Mouse (Mus musculus) CD8-positive naive resting alpha-beta T cell, adult 2 months (primary cell): Measurements from ENCODE around the gene Cacna1s.

Source experiments
- DNase-seq, 2 experiments: peaks; one replicate each; pipeline ENCODE4 v3.0.0; 2022; ENCODE audit warnings: low read depth in 2 of 2, low spot score in 2 of 2

Cacna1s gene

GRCm38 (mm10) chr1:136052547-136052946, at the start of gene Cacna1s:
Gene Cacna1s (plus strand): TSS chr1:136052750.
- no peak for DNase-seq

- no peak for DNase-seq
These were observed 46.2 kb upstream of the Cacna1s start, which contains the start of gene Igfn1 for GRCm38 (mm10) chr1:136006292-136006748. Gene Igfn1 (minus strand): TSS chr1:136006342.

- DNase-seq: no peak
These were observed 45.1 kb upstream of the Cacna1s start, which contains the start of gene Tmem9 for GRCm38 (mm10) chr1:136007211-136008158. Gene Tmem9 (plus strand): TSS chr1:136008150.

GRCm38 (mm10) chr1:136008159-136008533, 44.4 kb upstream of the Cacna1s start:
- DNase-seq: no peak

GRCm38 (mm10) chr1:136010247-136010646, 42.3 kb upstream of the Cacna1s start:
- DNase-seq: no peak

- no peak for DNase-seq
These were observed 39.0 kb upstream of the Cacna1s start for GRCm38 (mm10) chr1:136013513-136013912.

GRCm38 (mm10) chr1:136014796-136015502, 37.6 kb upstream of the Cacna1s start:
- DNase-seq: no peak

GRCm38 (mm10) chr1:136017307-136017706, 35.2 kb upstream of the Cacna1s start:
- DNase-seq: no peak

GRCm38 (mm10) chr1:136017907-136018313, 34.6 kb upstream of the Cacna1s start:
- DNase-seq: peak; percentile 57 to 76

GRCm38 (mm10) chr1:136018390-136019189, 34.0 kb upstream of the Cacna1s start:
- peak; percentile 12 to 26 for DNase-seq

GRCm38 (mm10) chr1:136030201-136030600, 22.3 kb upstream of the Cacna1s start:
- DNase-seq: no peak

- no peak for DNase-seq
These were observed 20.9 kb upstream of the Cacna1s start for GRCm38 (mm10) chr1:136031697-136032096.

- no peak for DNase-seq
These were observed 19.6 kb upstream of the Cacna1s start for GRCm38 (mm10) chr1:136032961-136033360.

- no peak for DNase-seq
These were observed 13.6 kb upstream of the Cacna1s start for GRCm38 (mm10) chr1:136038746-136039538.

- DNase-seq: no peak
These were observed 12.1 kb upstream of the Cacna1s start for GRCm38 (mm10) chr1:136040452-136040851.

- DNase-seq: no peak
These were observed 11.7 kb upstream of the Cacna1s start for GRCm38 (mm10) chr1:136040874-136041273.

- peak; percentile 22 to 51 for DNase-seq
These were observed 6.8 kb upstream of the Cacna1s start for GRCm38 (mm10) chr1:136045774-136046173.

GRCm38 (mm10) chr1:136047432-136047831, 5.1 kb upstream of the Cacna1s start:
- DNase-seq: no peak

- no peak for DNase-seq
These were observed 4.7 kb upstream of the Cacna1s start for GRCm38 (mm10) chr1:136047894-136048293.
